In the genomic region with DNA sequence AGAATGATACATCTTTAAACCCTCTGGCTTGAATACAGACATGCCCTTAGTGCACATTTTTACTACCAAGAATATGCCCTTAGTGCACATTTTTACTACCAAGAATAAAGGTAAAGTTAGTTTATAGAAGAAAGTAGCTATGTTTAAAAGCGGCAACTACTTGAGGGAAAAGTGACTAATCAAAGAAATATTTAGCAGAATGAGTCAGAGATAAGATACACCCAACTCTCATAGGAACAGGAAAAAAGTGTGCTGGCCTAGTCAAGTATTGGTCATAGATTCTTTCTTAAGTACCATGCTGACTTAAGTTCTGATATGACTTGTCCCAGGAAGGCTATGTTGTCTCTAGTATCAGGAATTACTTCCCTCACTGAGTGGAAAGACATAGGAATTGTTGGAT, we compare ENCODE assay signal across 19 mouse cellular contexts.
"Had no signal": no experiment of that assay in that cellular context is flagged by ENCODE, and none has a peak within 500 bp of the region (broad histone marks: within the 10 kb centered on the region; RNA-seq: fewer than 3 reads in every experiment).

No protein-coding gene starts in this region.

- H3K4me2 ChIP-seq: kidney, embryonic 15.5 days; limb, embryonic 12.5 days; limb, embryonic 15.5 days; liver, embryonic 12.5 days; liver, embryonic 15.5 days; lung, embryonic 15.5 days; midbrain, embryonic 12.5 days; midbrain, embryonic 15.5 days had no signal

- H3K9ac ChIP-seq: kidney, embryonic 15.5 days; limb, embryonic 12.5 days; limb, embryonic 15.5 days; liver, embryonic 12.5 days; liver, embryonic 15.5 days; lung, embryonic 15.5 days; midbrain, embryonic 12.5 days; midbrain, embryonic 15.5 days had no signal

- H3K36me3 ChIP-seq: kidney, embryonic 15.5 days; limb, embryonic 12.5 days; limb, embryonic 15.5 days; liver, embryonic 12.5 days; liver, embryonic 15.5 days; lung, embryonic 15.5 days; midbrain, embryonic 12.5 days; midbrain, embryonic 15.5 days had no signal

- H3K9me3 ChIP-seq: kidney, embryonic 15.5 days; limb, embryonic 12.5 days; limb, embryonic 15.5 days; liver, embryonic 12.5 days; liver, embryonic 15.5 days; lung, embryonic 15.5 days; midbrain, embryonic 15.5 days had no signal

- H3K27ac ChIP-seq: kidney, embryonic 15.5 days; left cerebral cortex, adult 2 months; limb, embryonic 12.5 days; limb, embryonic 15.5 days; liver, embryonic 12.5 days; liver, embryonic 15.5 days; lung, embryonic 15.5 days; macrophage; midbrain, embryonic 12.5 days; midbrain, embryonic 15.5 days had no signal

- ATAC-seq: liver, embryonic 12.5 days; midbrain, embryonic 15.5 days had no signal

- H3K27me3 ChIP-seq: kidney, embryonic 15.5 days; limb, embryonic 12.5 days; limb, embryonic 15.5 days; liver, embryonic 12.5 days; liver, embryonic 15.5 days; lung, embryonic 15.5 days; midbrain, embryonic 12.5 days; midbrain, embryonic 15.5 days had no signal

- DNase-seq: kidney, adult 11 months; kidney, adult 8-10 months; kidney, postnatal 10 days; kidney, postnatal 36 days; layer of hippocampus, postnatal 36 days; lung, adult 18-20 months; lung, postnatal 14 days; thymus, adult 18-20 months; thymus, postnatal 36 days had no signal

- H3K4me3 ChIP-seq: kidney, embryonic 15.5 days; left cerebral cortex, adult 2 months; limb, embryonic 12.5 days; limb, embryonic 15.5 days; liver, embryonic 12.5 days; liver, embryonic 15.5 days; lung, embryonic 15.5 days; midbrain, embryonic 12.5 days; midbrain, embryonic 15.5 days had no signal

- H3K4me1 ChIP-seq: kidney, embryonic 15.5 days; limb, embryonic 12.5 days; limb, embryonic 15.5 days; liver, embryonic 12.5 days; liver, embryonic 15.5 days; lung, embryonic 15.5 days; midbrain, embryonic 12.5 days; midbrain, embryonic 15.5 days had no signal
